Mouse (Mus musculus) forebrain, embryonic 13.5 days (tissue): Measurements from ENCODE around the gene Alg3. TPM values are rescaled to one million over a fixed set of nuclear protein-coding genes. Genes with fewer than 3 reads are reported as not detected.

Source experiments
- microRNA counts: library from miRNA; unstranded; fragments of <30 nt; microRNA quantifications from one replicate; lab custom pipeline; 2016
- microRNA-seq: library from miRNA; unstranded; fragments of <30 nt; microRNA quantifications from one replicate; pipeline ENCODE4, GENCODE M21; 2016
- polyA plus RNA-seq: library from polyadenylated mRNA; unstranded; fragments of >200 nt; fragmentation: Nextera tagmentation; extraction: Ambion mirVana; gene quantifications from 2 replicates; pipeline ENCODE4 v1.2.1, GENCODE M21; 2015

The Alg3 gene
- polyA plus RNA-seq, 1 experiment from 2014 or later, result 36.6 TPM

MicroRNA genes within 50 kb of the gene (microRNA counts, 519-probe panel; counts per million panel counts)
- 2,632 counts per million, percentile 62 among the panel's probes with 10 or more counts for microRNA mmu-miR-1224 (lab: Ali Mortazavi, UCI)

Small RNA genes within 50 kb of the gene (microRNA-seq; reads per million reads assigned to microRNA genes)
- gene Mir1224, result 2.4 reads per million

Other genes with a start within 250 kb of the Alg3 start
- 105 and 114 TPM in 2 replicates for gene Abcc5, start 185.3 kb downstream of the Alg3 start, polyA plus RNA-seq
- 101 and 112 TPM in 2 replicates for gene Eif2b5, start 112.9 kb downstream of the Alg3 start, polyA plus RNA-seq
- gene Dvl3, start 94.8 kb downstream of the Alg3 start, polyA plus RNA-seq, result 31.4 and 35.4 TPM in 2 replicates
- 970 and 989 TPM in 2 replicates for gene Ap2m1, start 76.3 kb downstream of the Alg3 start, polyA plus RNA-seq
- gene Abcf3, start 63.2 kb downstream of the Alg3 start, polyA plus RNA-seq, result 75.3 TPM in 2 replicates
- gene Vwa5b2, start 22.3 kb downstream of the Alg3 start, polyA plus RNA-seq, result 1.8 and 3.3 TPM in 2 replicates
- gene Eef1akmt4, start 142 bp downstream of the Alg3 start, polyA plus RNA-seq, result 21.1 and 23.9 TPM in 2 replicates
- gene Gm49333, start 125 bp downstream of the Alg3 start, polyA plus RNA-seq, result 0.32 TPM in 1 of 2 replicates, not detected in the other
- 9.6 and 10.9 TPM in 2 replicates for gene Camk2n2, start 9.6 kb upstream of the Alg3 start, polyA plus RNA-seq
- gene Ece2, start 18.1 kb upstream of the Alg3 start, polyA plus RNA-seq, result 7.1 and 7.8 TPM in 2 replicates
- 388 and 416 TPM in 2 replicates for gene Psmd2, start 39.9 kb upstream of the Alg3 start, polyA plus RNA-seq
- 146 and 165 TPM in 2 replicates for gene Eif4g1, start 56.6 kb upstream of the Alg3 start, polyA plus RNA-seq
- gene Fam131a, start 81.5 kb upstream of the Alg3 start, polyA plus RNA-seq, result 32.5 and 35.4 TPM in 2 replicates
- 101 and 104 TPM in 2 replicates for gene Polr2h, start 105.9 kb upstream of the Alg3 start, polyA plus RNA-seq
- 13.2 and 14.5 TPM in 2 replicates for gene Clcn2, start 106.0 kb upstream of the Alg3 start, polyA plus RNA-seq
- gene Chrd, start 121.4 kb upstream of the Alg3 start, polyA plus RNA-seq, result 1.8 and 2.8 TPM in 2 replicates
- gene Thpo, start 122.8 kb upstream of the Alg3 start, polyA plus RNA-seq, result 0.68 and 0.74 TPM in 2 replicates